Mouse (Mus musculus): ENCODE measurements around the gene Mrpl34.

Mrpl34 gene

GRCm38 (mm10) chr8:71468916-71469315 is 4.2 kb downstream of the Mrpl34 start, which contains the start of gene Dda1:
Gene Dda1 (plus strand): TSS chr8:71469199.
- DNase-seq (ENCODE audit: low spot score): peak; percentile 99

DNA sequence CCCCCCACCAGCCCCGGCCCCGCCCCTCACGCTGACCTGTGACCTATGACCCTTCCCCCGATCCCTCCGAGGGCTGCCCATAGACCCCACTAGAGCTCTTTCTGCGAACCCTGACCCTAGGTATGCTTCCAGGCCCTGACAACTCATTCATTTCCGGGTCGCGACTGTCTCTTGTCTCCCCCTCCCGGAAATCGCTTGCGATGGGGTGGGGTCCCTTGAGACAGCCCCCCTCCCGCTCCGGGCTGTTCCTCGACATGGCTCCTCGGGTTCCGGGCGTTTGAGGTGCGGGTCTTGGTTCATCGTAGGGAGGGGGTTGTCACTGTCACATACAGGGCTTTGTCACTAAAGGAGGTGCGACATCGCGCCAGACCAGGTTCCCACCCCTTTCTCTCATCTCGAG is 4.7 kb downstream of the Mrpl34 start:
- peak; percentile 69 for DNase-seq (ENCODE audit: low spot score)

- no peak for DNase-seq (ENCODE audit: low spot score)
Measured at GRCm38 (mm10) chr8:71470146-71470912, 5.6 kb downstream of the Mrpl34 start.

GRCm38 (mm10) chr8:71470913-71471255 is 6.1 kb downstream of the Mrpl34 start:
- no peak for DNase-seq (ENCODE audit: low spot score)

- no peak for DNase-seq (ENCODE audit: low spot score)
Measured at GRCm38 (mm10) chr8:71471861-71472260, 7.1 kb downstream of the Mrpl34 start.

DNA sequence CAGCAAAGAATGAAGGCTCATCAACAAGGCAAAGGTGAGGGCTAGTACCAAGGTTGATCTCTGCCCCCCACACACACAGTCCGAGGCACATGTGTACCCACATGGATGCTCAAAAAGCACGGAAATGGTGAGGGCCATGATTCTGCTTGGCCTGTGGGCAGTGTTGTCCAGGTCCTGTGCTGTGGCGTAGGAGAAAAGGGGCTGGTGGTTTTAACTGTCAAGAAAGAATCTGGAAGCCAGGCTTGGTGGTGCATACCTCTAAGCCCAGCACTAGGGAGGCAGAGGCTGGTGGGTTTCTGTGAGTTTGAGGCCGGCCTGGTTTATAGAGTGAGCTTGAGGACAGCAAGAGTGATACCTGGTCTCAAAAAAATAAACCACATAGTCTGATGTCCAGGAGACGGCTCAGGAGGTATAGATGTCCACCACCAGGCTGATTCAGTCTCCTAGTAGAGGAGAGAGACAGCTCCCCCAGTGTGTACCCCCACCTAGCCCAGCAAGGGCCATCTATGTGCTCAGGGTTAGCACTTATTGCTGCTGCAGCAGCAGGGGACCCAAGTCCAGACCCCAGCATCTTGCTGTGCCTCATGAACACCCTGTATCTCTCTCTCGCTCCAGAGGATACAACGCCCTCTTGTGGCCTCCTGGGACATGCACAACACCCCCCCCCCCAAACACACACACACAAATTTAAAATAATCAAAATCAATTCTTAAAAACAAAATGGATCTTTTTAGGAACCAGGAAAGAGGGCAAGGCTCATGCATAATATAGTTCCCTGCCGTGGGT is 8.0 kb downstream of the Mrpl34 start:
- DNase-seq (ENCODE audit: low spot score): no peak

- no peak for DNase-seq (ENCODE audit: low spot score)
Measured at GRCm38 (mm10) chr8:71474344-71474743, 9.6 kb downstream of the Mrpl34 start.

DNA sequence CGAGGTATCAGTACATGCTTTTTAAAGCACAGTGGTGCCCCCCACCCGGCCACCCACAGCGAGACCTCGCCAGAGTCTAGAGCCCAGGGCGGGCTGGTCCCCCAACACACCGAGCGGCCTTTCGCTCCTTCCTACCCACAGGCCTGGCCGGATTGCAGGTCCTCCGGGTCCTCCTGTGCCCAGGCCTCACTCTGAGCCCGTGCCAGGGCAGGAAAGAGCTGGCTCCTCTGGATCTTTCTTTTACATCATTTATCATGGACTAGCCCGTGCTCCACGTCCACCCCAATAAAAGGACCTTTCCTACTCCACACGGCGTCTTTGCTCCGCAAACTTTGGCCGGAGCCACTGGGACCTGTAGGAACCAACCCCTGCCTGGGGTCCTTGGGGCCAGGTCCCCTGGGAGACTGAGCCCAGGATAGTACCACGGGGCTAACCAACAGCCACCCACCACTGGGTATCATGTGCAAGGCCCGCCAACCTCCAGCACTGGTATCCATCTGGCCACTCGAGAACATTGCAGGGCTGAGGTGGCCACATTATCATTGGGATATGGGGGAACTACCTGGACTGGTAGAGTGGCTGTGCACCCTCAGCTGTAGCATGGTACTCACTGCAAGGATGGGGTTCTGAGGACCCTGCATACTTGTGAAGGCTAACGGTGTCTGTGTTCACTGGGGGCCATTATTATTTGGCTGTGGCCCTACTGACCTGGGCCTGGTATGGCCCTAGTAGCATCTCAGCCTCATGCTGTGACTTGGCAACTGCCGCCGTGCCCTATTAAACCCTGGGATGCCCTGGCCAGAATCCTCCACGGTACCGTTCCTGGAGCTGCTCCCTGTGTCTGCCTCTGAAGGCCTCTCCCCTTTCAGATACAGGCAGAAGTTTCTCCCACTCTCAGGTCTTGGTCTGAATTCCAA is 10.3 kb downstream of the Mrpl34 start:
- DNase-seq (ENCODE audit: low spot score): no peak

DNA sequence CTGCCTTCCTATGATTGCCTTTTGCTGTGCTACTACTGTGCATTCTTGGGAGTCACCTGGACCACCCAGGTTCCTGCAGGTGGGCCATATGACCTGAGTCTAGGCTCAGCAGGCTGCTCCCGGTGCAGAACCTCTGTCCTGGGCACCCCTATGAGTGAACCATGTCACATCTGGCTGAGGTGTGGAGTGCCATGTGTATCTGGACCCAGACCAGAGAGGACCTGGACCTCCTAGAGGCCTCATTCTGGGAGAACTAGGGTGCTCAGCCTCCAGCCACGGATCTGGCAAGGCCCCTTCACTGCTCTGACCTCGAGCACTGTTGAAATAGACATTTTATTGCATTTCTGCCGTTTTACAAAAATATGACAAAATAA is 10.9 kb downstream of the Mrpl34 start:
- no peak for DNase-seq (ENCODE audit: low spot score)

DNA sequence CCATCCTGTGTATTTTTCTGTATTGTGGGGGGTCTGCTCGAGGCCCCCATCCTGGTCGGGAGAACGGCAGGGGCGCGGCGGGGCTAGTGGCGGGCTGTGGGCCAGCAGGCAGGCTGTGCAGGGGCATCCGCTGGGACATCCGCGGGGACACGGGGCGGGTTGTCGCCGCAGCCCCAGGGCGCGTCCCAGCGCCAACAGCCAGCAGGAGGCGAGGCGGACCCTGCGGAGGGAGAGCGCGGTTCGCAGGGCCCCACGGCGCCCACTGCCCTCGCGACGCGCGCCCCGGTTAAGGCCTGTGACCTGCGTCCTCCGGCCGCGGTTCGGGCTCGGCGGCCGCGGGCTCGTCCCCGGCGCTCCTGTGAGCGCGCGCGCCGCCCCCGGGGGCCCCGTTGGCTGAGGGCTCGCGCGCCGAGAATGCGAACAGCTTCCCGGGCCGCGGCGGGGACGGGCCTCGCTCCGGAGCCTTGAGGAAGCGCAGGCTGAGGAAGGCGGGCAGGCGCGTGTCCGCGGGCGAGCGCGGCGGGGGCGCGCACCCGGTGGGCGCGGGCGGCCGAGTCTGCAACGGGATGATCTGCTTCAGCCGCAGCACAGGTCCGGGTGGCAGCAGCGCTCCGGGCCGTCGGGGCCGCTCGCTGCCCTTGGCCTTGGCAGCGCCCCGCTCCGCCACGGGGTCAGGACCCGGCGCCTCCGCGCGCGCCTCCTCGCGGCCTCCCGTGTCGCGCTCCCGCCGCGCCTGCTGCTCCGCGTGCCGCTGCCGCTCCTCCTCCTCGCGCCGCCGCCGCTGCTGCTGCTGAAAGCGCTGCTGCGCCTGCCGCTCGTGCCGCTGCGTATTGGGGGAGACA is 11.6 kb downstream of the Mrpl34 start:
- peak; percentile 82 for DNase-seq (ENCODE audit: low spot score)

DNA sequence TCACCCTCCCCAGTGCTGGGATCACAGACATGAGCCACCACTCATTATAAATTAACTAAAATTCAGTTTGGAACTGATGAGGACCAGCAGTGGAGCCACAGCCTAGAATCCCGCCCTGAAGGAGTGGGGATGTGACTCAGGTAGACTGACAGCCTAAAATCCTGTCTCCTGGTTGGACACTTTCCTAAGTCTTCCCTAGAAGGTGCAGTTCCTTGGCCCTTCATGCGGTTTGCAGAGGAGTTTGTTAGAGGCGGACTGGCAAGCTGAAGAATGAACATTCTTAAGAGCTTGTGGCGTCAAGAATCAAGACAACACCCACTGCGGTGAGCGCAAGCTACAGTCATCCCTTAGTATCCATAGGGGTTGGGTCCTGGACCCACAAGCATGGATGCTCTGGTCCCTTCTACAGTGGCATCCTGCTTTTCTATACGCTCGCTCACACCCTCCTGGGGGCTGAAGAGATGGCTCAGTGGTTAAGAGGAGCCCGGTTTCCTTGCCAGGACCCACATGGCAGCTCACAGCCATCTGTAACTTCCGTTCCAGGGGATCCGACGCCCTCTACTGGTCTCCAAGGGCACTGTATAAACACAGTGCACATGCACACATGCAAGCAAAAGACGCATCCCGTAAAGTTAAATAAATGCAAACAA is 12.6 kb downstream of the Mrpl34 start:
- DNase-seq (ENCODE audit: low spot score): no peak

DNA sequence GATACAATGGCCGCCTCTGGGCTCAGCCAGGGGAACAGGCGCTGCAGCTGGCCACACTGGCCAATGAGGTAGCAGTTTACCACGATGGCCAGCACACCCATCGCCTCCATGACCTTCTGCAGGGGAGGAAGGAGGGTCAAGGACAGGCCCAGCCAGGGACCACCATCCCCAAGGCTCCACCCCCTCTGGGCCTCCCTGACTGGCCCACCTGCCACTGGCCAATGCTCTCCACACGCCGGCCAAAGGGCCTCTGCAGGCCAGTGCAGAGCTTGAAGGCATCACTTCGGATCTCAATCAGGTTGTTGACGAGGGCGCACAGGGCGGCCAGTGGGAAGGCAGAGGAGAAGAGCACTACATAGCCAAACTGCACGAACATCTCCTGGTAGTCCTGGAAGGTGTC is 14.2 kb downstream of the Mrpl34 start:
- DNase-seq (ENCODE audit: low spot score): no peak

DNA sequence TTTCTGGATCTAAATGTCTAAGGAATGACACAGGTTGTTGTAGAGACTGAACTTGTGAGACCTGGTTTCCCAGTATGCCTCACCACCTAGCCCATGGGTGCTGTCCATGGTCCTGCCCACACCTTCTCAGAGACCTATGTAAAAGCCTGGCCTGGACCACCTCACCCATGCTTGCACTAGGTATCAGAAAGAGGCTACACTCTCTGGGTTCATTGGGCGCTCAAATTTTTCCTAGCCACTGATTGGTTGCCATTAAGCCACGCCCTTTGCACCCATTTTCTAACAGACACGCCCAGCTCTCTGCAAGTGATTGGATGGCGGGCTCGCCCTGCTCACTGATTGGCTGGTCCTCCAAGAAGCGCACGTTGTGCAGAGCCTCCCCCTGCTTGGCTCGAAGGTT is 19.2 kb downstream of the Mrpl34 start:
- DNase-seq (ENCODE audit: low spot score): no peak

DNA sequence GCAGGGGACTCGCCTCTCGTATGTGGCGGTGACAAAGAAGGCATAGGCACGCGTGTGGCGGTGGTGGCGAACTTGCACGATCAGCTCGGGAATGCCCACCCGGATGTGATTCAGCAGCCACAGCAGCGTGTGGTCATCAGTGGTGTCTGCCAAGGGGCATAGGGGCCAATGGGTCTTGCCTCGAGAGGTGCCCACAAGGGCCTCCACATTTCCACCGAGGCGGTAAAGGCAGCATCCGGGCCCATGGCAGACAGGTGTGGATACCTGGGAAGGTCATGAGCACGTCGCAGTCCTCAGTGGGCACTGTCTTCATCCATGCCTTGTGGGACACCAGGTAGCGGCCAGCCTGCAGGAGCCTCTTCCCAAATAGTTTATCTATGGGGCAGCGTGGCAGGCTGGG is 20.0 kb downstream of the Mrpl34 start:
- DNase-seq (ENCODE audit: low spot score): no peak

- DNase-seq (ENCODE audit: low spot score): peak; percentile 86
Measured at GRCm38 (mm10) chr8:71485142-71486135, 20.7 kb downstream of the Mrpl34 start, which contains the start of gene Ano8. Gene Ano8 (minus strand): TSS chr8:71485963.

DNA sequence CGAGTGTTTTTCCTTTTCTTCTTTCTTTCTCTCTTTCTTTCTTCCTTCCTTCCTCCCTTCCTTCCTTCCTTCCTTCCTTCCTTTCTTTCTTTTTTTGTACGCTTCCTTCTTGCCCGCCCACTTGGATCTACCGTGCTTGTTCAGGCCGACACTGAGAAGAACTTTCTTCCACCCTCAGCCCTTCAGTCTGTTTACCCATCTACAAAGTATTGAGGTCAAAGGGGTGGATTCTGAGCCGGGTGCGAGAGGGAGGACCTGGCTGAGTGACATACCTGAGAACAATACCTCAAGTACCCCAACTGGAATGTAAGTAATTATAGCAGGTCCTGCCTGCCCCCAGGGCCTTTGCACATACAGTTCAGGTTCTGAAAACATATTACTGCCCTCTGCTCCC is 21.4 kb downstream of the Mrpl34 start:
- no peak for DNase-seq (ENCODE audit: low spot score)

DNA sequence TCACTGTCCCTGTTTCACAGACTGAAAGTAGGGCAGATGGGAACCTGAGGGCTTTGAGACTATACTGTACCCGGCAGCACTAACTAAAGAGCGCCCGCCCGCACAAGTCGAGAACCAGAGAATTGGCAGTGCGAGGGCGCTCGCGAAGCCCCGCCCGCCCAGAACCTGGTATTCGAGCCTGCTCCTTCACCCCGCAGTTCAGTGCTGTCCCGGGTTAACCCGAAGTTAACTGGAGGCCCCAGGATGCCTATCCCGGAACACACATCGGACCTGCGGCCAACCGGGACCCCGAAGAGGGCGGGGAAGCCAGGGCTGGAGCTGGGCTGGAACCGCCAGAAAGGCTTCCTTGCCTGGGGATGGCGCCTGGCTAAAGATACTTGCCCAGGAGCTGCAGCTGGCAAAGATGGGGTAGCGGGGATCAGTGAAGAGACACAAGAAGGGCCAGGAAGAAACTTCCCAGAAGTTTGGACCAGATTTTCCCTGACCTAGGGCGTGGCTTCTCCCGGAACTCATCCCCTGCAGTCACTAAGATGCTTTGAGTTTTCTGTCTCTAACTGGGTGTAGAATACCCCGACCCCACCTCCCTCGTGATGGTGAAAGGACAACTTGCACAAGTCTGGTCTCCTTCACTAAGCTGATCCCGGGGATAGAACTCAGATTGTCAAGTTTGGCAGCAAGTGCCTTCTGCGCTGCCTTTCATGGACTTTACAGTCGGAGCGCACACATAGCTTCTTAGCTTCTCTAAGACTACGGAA is 23.1 kb downstream of the Mrpl34 start, which contains the start of gene Gtpbp3:
Gene Gtpbp3, plus strand, starts transcription at position 413 of the 755 bp plus-strand sequence.
- DNase-seq (ENCODE audit: low spot score): peak; percentile 78

DNA sequence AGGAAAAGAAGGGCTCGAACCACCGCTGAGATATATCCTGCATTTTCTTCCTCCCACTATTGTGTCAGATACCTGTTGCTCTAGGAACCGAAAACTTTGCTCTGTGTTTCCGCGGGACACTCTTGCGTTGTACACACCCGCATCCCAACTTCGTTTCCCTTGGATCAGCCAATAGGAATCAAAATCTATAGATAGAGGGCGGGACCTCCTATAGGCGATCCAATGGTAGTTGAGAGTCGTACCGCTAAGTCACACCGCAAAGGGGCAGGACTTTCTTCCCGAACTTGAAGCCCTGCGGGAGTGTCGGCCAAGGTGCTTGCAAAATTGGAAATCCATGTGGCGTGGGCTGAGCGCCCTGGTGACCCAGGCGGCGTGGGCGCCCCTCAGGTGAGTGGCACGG is 23.7 kb downstream of the Mrpl34 start:
- DNase-seq (ENCODE audit: low spot score): peak; percentile 89

GRCm38 (mm10) chr8:71495039-71495438 is 30.3 kb downstream of the Mrpl34 start:
- DNase-seq (ENCODE audit: low spot score): peak; percentile 86
